Mouse (Mus musculus): ENCODE measurements around the gene Tbxas1. TPM values are rescaled to one million over a fixed set of nuclear protein-coding genes. Genes with fewer than 3 reads are reported as not detected.

The Tbxas1 gene
- 4.3 and 4.8 TPM in 2 replicates for polyA plus RNA-seq (2015; fragmentation: Nextera tagmentation; extraction: Ambion mirVana)

- no peaks in the 10 kb centered on the region for H3K36me3 ChIP-seq (ENCODE audit: control insufficient read depth, insufficient read depth, low read length)
- whole genome bisulfite sequencing, result under 1% methylated on average over 75 of the region's 77 CpGs
Measured at GRCm38 (mm10) chr6:38875258-38876070, at the start of gene Tbxas1. TSS of gene Tbxas1 (plus strand) at chr6:38875404.

GRCm38 (mm10) chr6:38825886-38826285 lies 49.3 kb upstream of the Tbxas1 start:
- Histone ChIP-seq H3K4me1 (ENCODE audit: control insufficient read depth, insufficient read depth, low read length) (peaks cover 21% of the 10 kb centered on the region), H3K9me3 (ENCODE audit: control insufficient read depth, low read length) (no peaks in the 10 kb centered on the region), H3K9ac (ENCODE audit: low read depth, low read length) (no peak overlapping the region), H3K4me3 (ENCODE audit: low read length) (no peak overlapping the region), H3K36me3 (ENCODE audit: control insufficient read depth, insufficient read depth, low read length) (no peaks in the 10 kb centered on the region), H3K4me2 (ENCODE audit: low read depth, low read length) (no peak overlapping the region), H3K27ac (ENCODE audit: low read length) (no peak overlapping the region), H3K27me3 (replicated peaks; ENCODE audit: control insufficient read depth, insufficient read depth, low read length) (no peaks in the 10 kb centered on the region)
- ATAC-seq, result no peak

More at GRCm38 (mm10) chr6:38875258-38876070, at the start of gene Tbxas1:
- H3K27me3 ChIP-seq (replicated peaks; ENCODE audit: control insufficient read depth, insufficient read depth, low read length), result no peaks in the 10 kb centered on the region
- peak within 1 kb of the TSS; percentile 69 for H3K4me2 ChIP-seq (ENCODE audit: low read depth, low read length)
- H3K4me3 ChIP-seq (ENCODE audit: low read length), result peak within 1 kb of the TSS; percentile 98
- peaks cover 23% of the 10 kb centered on the region for H3K4me1 ChIP-seq (ENCODE audit: control insufficient read depth, insufficient read depth, low read length)
- ATAC-seq, result peak; percentile 67
- peak within 1 kb of the TSS; percentile 99 for H3K9ac ChIP-seq (ENCODE audit: low read depth, low read length)
- H3K9me3 ChIP-seq (ENCODE audit: control insufficient read depth, low read length), result no peaks in the 10 kb centered on the region
- peak within 1 kb of the TSS; percentile 97 for H3K27ac ChIP-seq (ENCODE audit: low read length)

GRCm38 (mm10) chr6:38826857-38827256 lies 48.3 kb upstream of the Tbxas1 start:
- Histone ChIP-seq H3K9ac (ENCODE audit: low read depth, low read length) (no peak overlapping the region), H3K36me3 (ENCODE audit: control insufficient read depth, insufficient read depth, low read length) (no peaks in the 10 kb centered on the region), H3K9me3 (ENCODE audit: control insufficient read depth, low read length) (no peaks in the 10 kb centered on the region), H3K27me3 (replicated peaks; ENCODE audit: control insufficient read depth, insufficient read depth, low read length) (no peaks in the 10 kb centered on the region), H3K4me1 (ENCODE audit: control insufficient read depth, insufficient read depth, low read length) (peaks cover 21% of the 10 kb centered on the region), H3K4me3 (ENCODE audit: low read length) (no peak overlapping the region), H3K4me2 (ENCODE audit: low read depth, low read length) (no peak overlapping the region), H3K27ac (ENCODE audit: low read length) (no peak overlapping the region)
- 82% methylated on average over 3 of the region's 3 CpGs for WGBS
- ATAC-seq, result no peak

GRCm38 (mm10) chr6:38827435-38827834 lies 47.8 kb upstream of the Tbxas1 start:
- Histone ChIP-seq H3K27me3 (replicated peaks; ENCODE audit: control insufficient read depth, insufficient read depth, low read length) (no peaks in the 10 kb centered on the region), H3K9me3 (ENCODE audit: control insufficient read depth, low read length) (no peaks in the 10 kb centered on the region), H3K36me3 (ENCODE audit: control insufficient read depth, insufficient read depth, low read length) (no peaks in the 10 kb centered on the region), H3K4me2 (ENCODE audit: low read depth, low read length) (no peak overlapping the region), H3K27ac (ENCODE audit: low read length) (peak overlapping the region; percentile 51), H3K4me1 (ENCODE audit: control insufficient read depth, insufficient read depth, low read length) (peaks cover 21% of the 10 kb centered on the region), H3K9ac (ENCODE audit: low read depth, low read length) (no peak overlapping the region), H3K4me3 (ENCODE audit: low read length) (no peak overlapping the region)
- 67% methylated on average over 5 of the region's 5 CpGs for WGBS
- peak; percentile 67 for ATAC-seq

- H3K9ac ChIP-seq (ENCODE audit: low read depth, low read length), result no peak overlapping the region
- WGBS, result 63% methylated on average over 2 of the region's 2 CpGs
- H3K4me2 ChIP-seq (ENCODE audit: low read depth, low read length), result no peak overlapping the region
- no peak overlapping the region; the same call in 1 of the 2 replicates for H3K27ac ChIP-seq (ENCODE audit: low read length)
- H3K4me3 ChIP-seq (ENCODE audit: low read length), result no peak overlapping the region
- ATAC-seq, result no peak
- H3K36me3 ChIP-seq (ENCODE audit: control insufficient read depth, insufficient read depth, low read length), result no peaks in the 10 kb centered on the region
- no peaks in the 10 kb centered on the region for H3K27me3 ChIP-seq (replicated peaks; ENCODE audit: control insufficient read depth, insufficient read depth, low read length)
- peaks cover 25% of the 10 kb centered on the region for H3K4me1 ChIP-seq (ENCODE audit: control insufficient read depth, insufficient read depth, low read length)
- H3K9me3 ChIP-seq (ENCODE audit: control insufficient read depth, low read length), result no peaks in the 10 kb centered on the region
Measured at GRCm38 (mm10) chr6:38828211-38828610, 47.0 kb upstream of the Tbxas1 start.

- H3K9me3 ChIP-seq (ENCODE audit: control insufficient read depth, low read length), result no peaks in the 10 kb centered on the region
- H3K9ac ChIP-seq (ENCODE audit: low read depth, low read length), result no peak overlapping the region
- no peak for ATAC-seq
- no peak overlapping the region for H3K4me2 ChIP-seq (ENCODE audit: low read depth, low read length)
- no peaks in the 10 kb centered on the region for H3K27me3 ChIP-seq (replicated peaks; ENCODE audit: control insufficient read depth, insufficient read depth, low read length)
- H3K36me3 ChIP-seq (ENCODE audit: control insufficient read depth, insufficient read depth, low read length), result no peaks in the 10 kb centered on the region
- no peak overlapping the region for H3K4me3 ChIP-seq (ENCODE audit: low read length)
- H3K4me1 ChIP-seq (ENCODE audit: control insufficient read depth, insufficient read depth, low read length), result peaks cover 27% of the 10 kb centered on the region
- WGBS, result 56% methylated on average over 3 of the region's 3 CpGs
- H3K27ac ChIP-seq (ENCODE audit: low read length), result no peak overlapping the region
Measured at GRCm38 (mm10) chr6:38829452-38829851, 45.8 kb upstream of the Tbxas1 start.

GRCm38 (mm10) chr6:38833721-38834120 lies 41.5 kb upstream of the Tbxas1 start:
- Histone ChIP-seq H3K36me3 (ENCODE audit: control insufficient read depth, insufficient read depth, low read length) (no peaks in the 10 kb centered on the region), H3K9me3 (ENCODE audit: control insufficient read depth, low read length) (no peaks in the 10 kb centered on the region), H3K27me3 (replicated peaks; ENCODE audit: control insufficient read depth, insufficient read depth, low read length) (no peaks in the 10 kb centered on the region), H3K27ac (ENCODE audit: low read length) (no peak overlapping the region), H3K4me3 (ENCODE audit: low read length) (no peak overlapping the region), H3K4me1 (ENCODE audit: control insufficient read depth, insufficient read depth, low read length) (peaks cover 16% of the 10 kb centered on the region), H3K9ac (ENCODE audit: low read depth, low read length) (no peak overlapping the region), H3K4me2 (ENCODE audit: low read depth, low read length) (no peak overlapping the region)
- no peak for ATAC-seq
- 88% methylated on average over 3 of the region's 3 CpGs for WGBS

GRCm38 (mm10) chr6:38834727-38835126 lies 40.5 kb upstream of the Tbxas1 start:
- no peaks in the 10 kb centered on the region for H3K9me3 ChIP-seq (ENCODE audit: control insufficient read depth, low read length)
- no peak for ATAC-seq
- no peak overlapping the region for H3K27ac ChIP-seq (ENCODE audit: low read length)
- peaks cover 15% of the 10 kb centered on the region; the same call in 1 of the 2 replicates for H3K4me1 ChIP-seq (ENCODE audit: control insufficient read depth, insufficient read depth, low read length)
- no peak overlapping the region for H3K4me3 ChIP-seq (ENCODE audit: low read length)
- no peaks in the 10 kb centered on the region for H3K27me3 ChIP-seq (replicated peaks; ENCODE audit: control insufficient read depth, insufficient read depth, low read length)
- no peak overlapping the region for H3K9ac ChIP-seq (ENCODE audit: low read depth, low read length)
- H3K36me3 ChIP-seq (ENCODE audit: control insufficient read depth, insufficient read depth, low read length), result no peaks in the 10 kb centered on the region
- WGBS, result 88% methylated on average over 2 of the region's 2 CpGs
- H3K4me2 ChIP-seq (ENCODE audit: low read depth, low read length), result no peak overlapping the region

GRCm38 (mm10) chr6:38835217-38835616 lies 40.0 kb upstream of the Tbxas1 start:
- H3K4me2 ChIP-seq (ENCODE audit: low read depth, low read length), result no peak overlapping the region
- H3K36me3 ChIP-seq (ENCODE audit: control insufficient read depth, insufficient read depth, low read length), result no peaks in the 10 kb centered on the region
- no peak overlapping the region for H3K27ac ChIP-seq (ENCODE audit: low read length)
- WGBS, result 59% methylated on average over 1 of the region's 1 CpGs
- no peaks in the 10 kb centered on the region for H3K9me3 ChIP-seq (ENCODE audit: control insufficient read depth, low read length)
- H3K27me3 ChIP-seq (replicated peaks; ENCODE audit: control insufficient read depth, insufficient read depth, low read length), result no peaks in the 10 kb centered on the region
- no peak for ATAC-seq
- H3K4me1 ChIP-seq (ENCODE audit: control insufficient read depth, insufficient read depth, low read length), result peaks cover 15% of the 10 kb centered on the region; the same call in 1 of the 2 replicates
- H3K9ac ChIP-seq (ENCODE audit: low read depth, low read length), result no peak overlapping the region
- H3K4me3 ChIP-seq (ENCODE audit: low read length), result no peak overlapping the region

Data from intestine, embryonic 16.5 days (tissue).